In genomic region chrX:106219171-106220032, GRCm38 (mm10) we compare ENCODE assay signal across 8 mouse cellular contexts. TPM values are rescaled to one million over a fixed set of nuclear protein-coding genes. Genes with fewer than 3 reads are reported as not detected.
A peak's percentile ranks its signal among the peaks of the same experiment; 100 is the strongest.
DNase-seq lines count a peak whose midpoint lies in the region; ATAC-seq and TF ChIP-seq lines count a peak whose summit lies in the region.

No protein-coding gene starts in this region.

- peak; percentile 94 for ATAC-seq in inflammation-experienced regulatory T-cells, adult 6 months

- peak; percentile 60 for DNase-seq in adipocyte (ENCODE audit: low spot score)
- peak; percentile 54 for DNase-seq in gastrocnemius, postnatal 10 days
- DNase-seq in left cerebral cortex, adult 9 months (ENCODE audit: low spot score in 2 of 2), result peak; percentile 28 to 74
- peak; percentile 82 to 83 for DNase-seq in right cerebral cortex, postnatal 10 days (ENCODE audit: low spot score in 2 of 2)
- peak; percentile 66 for DNase-seq in urinary bladder, postnatal 14 days (ENCODE audit: low spot score)

- no peaks in the 10 kb centered on the region for H3K36me3 ChIP-seq in megakaryocyte, embryonic 14.5 days (replicated peaks; ENCODE audit: low read length)

- H3K27ac ChIP-seq in cortical plate, adult 2 months (ENCODE audit: insufficient read depth, low read length), result peak overlapping the region; percentile 96

- peak; percentile 30; the same call in 1 of the 2 replicates for TF ChIP-seq POLR2A in cortical plate, adult 2 months (IDR thresholded peaks at IDR 0.05; ENCODE audit: extremely low read depth, insufficient read depth, low read length)

- H3K4me1 ChIP-seq in cortical plate, adult 2 months (ENCODE audit: control insufficient read depth, insufficient read depth, low read length), result no peaks in the 10 kb centered on the region
- H3K4me1 ChIP-seq in megakaryocyte, embryonic 14.5 days, result no peaks in the 10 kb centered on the region; the same call in 1 of the 2 replicates

- H3K9me3 ChIP-seq in megakaryocyte, embryonic 14.5 days, result peaks cover 24% of the 10 kb centered on the region

- H3K27me3 ChIP-seq in megakaryocyte, embryonic 14.5 days (replicated peaks), result peaks cover 10% of the 10 kb centered on the region

- peak overlapping the region; percentile 77 for H3K4me3 ChIP-seq in cortical plate, adult 2 months (ENCODE audit: insufficient read depth, low read length)
- H3K4me3 ChIP-seq in megakaryocyte, embryonic 14.5 days (replicated peaks), result peak overlapping the region; percentile 90

- TF ChIP-seq CTCF in cortical plate, adult 2 months (IDR thresholded peaks at IDR 0.05; ENCODE audit: extremely low read depth, insufficient read depth, low read length), result no peak

RNA-seq across cellular contexts. Expression of gene Taf9b, which starts 1.6 kb away (rescaled TPM):
- 26.6 and 29.2 TPM in 2 replicates for polyA plus RNA-seq in cortical plate, adult 2 months (2012; rRNA removed)
- 1 to 10 TPM; 8.7 to 9.5 TPM for total RNA-seq in gastrocnemius, postnatal 10 days (2021)
- 10 to 100 TPM; 40.6 to 65.1 (median 53.7) TPM for polyA plus RNA-seq in inflammation-experienced regulatory T-cells, adult 6 months (2017; shearing (Covaris generic))
- polyA plus RNA-seq in megakaryocyte, embryonic 14.5 days (2012; ENCODE audit: insufficient read depth, low replicate concordance), result 0.86 TPM in 1 of 2 replicates, not detected in the other

RNA-seq across cellular contexts. Expression of gene Pgk1, which starts 32.5 kb away (rescaled TPM):
- polyA plus RNA-seq in cortical plate, adult 2 months (2012; rRNA removed), result 468 and 503 TPM in 2 replicates
- 1,000 to 10,000 TPM; 1,018 to 1,356 TPM for total RNA-seq in gastrocnemius, postnatal 10 days (2021)
- 100 to 1,000 TPM; 137 to 227 (median 157) TPM for polyA plus RNA-seq in inflammation-experienced regulatory T-cells, adult 6 months (2017; shearing (Covaris generic))
- polyA plus RNA-seq in megakaryocyte, embryonic 14.5 days (2012; ENCODE audit: insufficient read depth, low replicate concordance), result 16.2 and 62.6 TPM in 2 replicates

RNA-seq across cellular contexts. Expression of gene Fnd3c2, which starts 35.8 kb away (rescaled TPM):
- not detected in 2 replicates for polyA plus RNA-seq in cortical plate, adult 2 months (2012; rRNA removed)
- 1 to 10 TPM in 1 of 2 experiments, not detected in 1; 1.4 TPM for total RNA-seq in gastrocnemius, postnatal 10 days (2021)
- polyA plus RNA-seq in inflammation-experienced regulatory T-cells, adult 6 months (2017; shearing (Covaris generic)), result not detected
- polyA plus RNA-seq in megakaryocyte, embryonic 14.5 days (2012; ENCODE audit: insufficient read depth, low replicate concordance), result not detected in 2 replicates

Comparison
In these comparisons a context has a peak if more than half of its experiments do, and no peak if none do; other contexts are left out.
1. Peak in every context shown above with its lines: DNase-seq, ATAC-seq, H3K4me3 ChIP-seq and H3K27ac ChIP-seq.
2. RNA of gene Taf9b, which starts 1.6 kb away (polyA plus RNA-seq): 40.6 to 65.1 TPM in inflammation-experienced regulatory T-cells, adult 6 months and 26.6 to 29.2 TPM in cortical plate, adult 2 months; 0.86 TPM in megakaryocyte, embryonic 14.5 days; every median in the first group is over 10 times any median in the second.